Mouse (Mus musculus): ENCODE data around the gene Mpg. TPM values are rescaled to one million over a fixed set of nuclear protein-coding genes. Genes with fewer than 3 reads are reported as not detected.
A peak's percentile ranks its signal among the peaks of the same experiment; 100 is the strongest.

The Mpg gene
- total and polyA plus RNA-seq, 3 experiments: 39.1 to 40.3 (median 39.6) TPM

DNA sequence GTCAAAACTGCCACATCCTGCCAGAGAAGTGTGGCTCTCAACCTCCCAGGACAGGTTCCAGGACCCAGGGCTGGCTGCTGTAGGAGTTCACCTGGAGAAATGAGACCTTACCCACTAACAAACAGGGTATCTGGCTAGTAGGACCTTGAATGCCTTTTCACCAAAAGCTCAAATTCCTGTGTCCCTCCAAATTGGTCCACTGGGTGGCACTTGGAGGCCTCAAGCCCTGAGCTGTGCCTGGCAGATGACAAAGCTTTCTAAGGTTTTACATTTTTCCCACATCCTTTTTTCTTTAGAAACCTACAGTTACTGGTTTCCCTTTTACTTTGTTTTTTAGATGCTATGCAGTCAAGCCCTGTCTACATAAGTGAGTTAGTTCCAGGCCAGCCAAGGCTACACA lies 20.8 kb downstream of the Mpg start (continued):
- TF ChIP-seq CHD1 (IDR thresholded peaks at IDR 0.05; ENCODE audit: low read depth, low read length): no peak
- TF ChIP-seq RAD21 (IDR thresholded peaks at IDR 0.05; ENCODE audit: low read depth, low read length): peak; percentile 70

GRCm38 (mm10) chr11:32248350-32248749 lies 22.0 kb downstream of the Mpg start:
- Histone ChIP-seq H3K4me1 (ENCODE audit: control insufficient read depth in 1 of 2, insufficient read depth in 2 of 2) (peaks cover 0 to 52% of the 10 kb centered on the region in 2 experiments; a peak in 2 of 4 replicates), H3K4me3 (replicated peaks in 1 of 3; ENCODE audit: low read depth in 2 of 3, low read length in 2 of 3, poor library complexity in 1 of 3) (no peak overlapping the region), H3K9me3 (replicated peaks; ENCODE audit: low read length) (no peaks in the 10 kb centered on the region), H3K79me2 (replicated peaks; ENCODE audit: control insufficient read depth, extremely low read depth, insufficient read depth, poor library complexity, severe bottlenecking) (no peaks in the 10 kb centered on the region), H3K9ac (ENCODE audit: insufficient read depth, low read depth) (no peak overlapping the region), H3K4me2 (ENCODE audit: insufficient read depth, low read depth, poor library complexity, severe bottlenecking) (no peak overlapping the region), H3K36me3 (replicated peaks in 1 of 2; ENCODE audit: control insufficient read depth in 1 of 2, insufficient read depth in 1 of 2, low read length in 1 of 2) (peaks cover 67 to 97% of the 10 kb centered on the region in 2 experiments), H3K27ac (ENCODE audit: insufficient read depth, low read depth) (no peak overlapping the region), H3K27me3 (replicated peaks) (no peaks in the 10 kb centered on the region)
- TF ChIP-seq USF2 (conservative IDR thresholded peaks at IDR 0.05; ENCODE audit: low read depth, low read length): no peak
- TF ChIP-seq ZKSCAN1 (IDR thresholded peaks at IDR 0.05; ENCODE audit: borderline replicate concordance, low read depth, low read length): no peak
- no peak for TF ChIP-seq RCOR1 (conservative IDR thresholded peaks at IDR 0.05; ENCODE audit: low read depth, low read length)
- TF ChIP-seq E2F4 (IDR thresholded peaks at IDR 0.05; ENCODE audit: insufficient replicate concordance, low read depth, low read length): no peak
- TF ChIP-seq EP300 (IDR thresholded peaks at IDR 0.05; ENCODE audit: low read length): no peak
- no peak for TF ChIP-seq MAFK (IDR thresholded peaks at IDR 0.05; ENCODE audit: insufficient replicate concordance, low read length)
- TF ChIP-seq ELF1 (IDR thresholded peaks at IDR 0.05; ENCODE audit: low read depth, low read length): no peak
- no peak for TF ChIP-seq ETS1 (conservative IDR thresholded peaks at IDR 0.05; ENCODE audit: low read depth, low read length)
- no peak for TF ChIP-seq CHD2 (IDR thresholded peaks at IDR 0.05; ENCODE audit: low read length)
- TF ChIP-seq JUN (IDR thresholded peaks at IDR 0.05; ENCODE audit: insufficient read depth, low read depth, low read length): no peak
- no peak for TF ChIP-seq MEF2A (IDR thresholded peaks at IDR 0.05; ENCODE audit: borderline replicate concordance, low read depth, low read length)
- no peak for TF ChIP-seq JUND (conservative IDR thresholded peaks at IDR 0.05; ENCODE audit: low read depth, low read length)
- dilution Hi-C loops (cut with MboI; ENCODE audit: extremely low pct_ligation_motif_present, extremely low pct_unique_long_range_greater_than_20kb, low sequenced_read_pairs): no loop called here
- DNase-seq (ENCODE audit: extremely low read depth): no peak
- in situ Hi-C loops (cut with MboI; ENCODE audit: low pct_ligation_motif_present, low pct_unique_long_range_greater_than_20kb, low sequenced_read_pairs): no loop called here

DNA sequence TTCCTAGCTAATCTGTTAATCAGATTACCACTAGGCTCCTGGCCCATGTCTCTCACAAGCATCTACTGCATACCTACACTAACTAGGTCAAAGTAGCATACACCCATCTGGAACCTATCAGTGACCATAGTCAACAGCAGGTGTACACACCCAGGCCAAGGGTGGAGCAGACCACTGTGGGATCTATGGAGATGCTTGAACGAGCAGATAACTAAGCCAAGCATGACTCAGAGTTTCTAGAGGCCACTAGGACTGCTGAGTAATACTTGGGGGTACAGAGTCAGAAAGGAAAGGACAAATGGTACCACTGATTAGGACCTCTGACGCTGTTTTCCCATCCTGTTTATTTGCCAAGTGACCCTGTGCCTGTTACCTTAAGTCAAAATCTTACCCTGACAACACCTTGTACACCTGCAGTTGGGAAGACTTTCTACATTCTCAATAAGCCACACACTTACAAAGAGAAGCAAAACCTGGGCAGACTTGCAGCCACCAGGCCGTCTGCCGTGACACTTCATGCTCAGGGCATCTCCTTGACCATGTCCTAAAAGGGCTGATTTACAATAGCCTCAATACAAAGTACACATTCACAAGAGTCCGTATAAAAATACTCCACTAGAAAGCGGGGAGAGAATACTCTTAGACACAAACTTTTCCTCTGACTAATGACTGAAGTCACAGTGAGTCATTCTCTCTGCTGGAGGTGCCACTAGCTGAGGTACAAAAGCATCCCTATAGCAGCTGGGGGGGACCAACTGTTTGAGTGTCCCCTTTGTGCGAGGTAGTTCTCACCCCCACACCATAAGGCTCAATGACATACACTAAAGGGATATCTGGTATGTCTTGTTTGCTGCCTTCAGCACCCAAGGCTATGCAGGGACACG lies 24.8 kb downstream of the Mpg start:
- in situ Hi-C loops (cut with MboI; ENCODE audit: low pct_ligation_motif_present, low pct_unique_long_range_greater_than_20kb, low sequenced_read_pairs) (loop anchor here (5.0 kb wide), 2 partner anchors 36 to 66 kb away; partner anchors contain the start of gene Hbq1b), dilution Hi-C loops (cut with MboI; ENCODE audit: extremely low pct_ligation_motif_present, extremely low pct_unique_long_range_greater_than_20kb, low sequenced_read_pairs) (no loop called here)
- TF ChIP-seq BHLHE40 (IDR thresholded peaks at IDR 0.05; ENCODE audit: low read depth, low read length) (no peak), ETS1 (conservative IDR thresholded peaks at IDR 0.05; ENCODE audit: low read depth, low read length) (0 out of 2 replicates have a peak, but pooled peaks have one; percentile 18), MAX (IDR thresholded peaks at IDR 0.05; ENCODE audit: low read length) (no peak)
- no peaks in the 10 kb centered on the region for H3K27me3 ChIP-seq (replicated peaks)
- no peak for DNase-seq (ENCODE audit: extremely low read depth)
- peaks cover 0 to 27% of the 10 kb centered on the region in 2 experiments; a peak in 2 of 4 replicates for H3K4me1 ChIP-seq (ENCODE audit: control insufficient read depth in 1 of 2, insufficient read depth in 2 of 2)
- H3K36me3 ChIP-seq (replicated peaks in 1 of 2; ENCODE audit: control insufficient read depth in 1 of 2, insufficient read depth in 1 of 2, low read length in 1 of 2): peaks cover 75 to 98% of the 10 kb centered on the region in 2 experiments
- no peak overlapping the region for H3K4me2 ChIP-seq (ENCODE audit: insufficient read depth, low read depth, poor library complexity, severe bottlenecking)
- H3K27ac ChIP-seq (ENCODE audit: insufficient read depth, low read depth): no peak overlapping the region
- H3K4me3 ChIP-seq (replicated peaks in 1 of 3; ENCODE audit: low read depth in 2 of 3, low read length in 2 of 3, poor library complexity in 1 of 3): no peak overlapping the region
- no peaks in the 10 kb centered on the region for H3K79me2 ChIP-seq (replicated peaks; ENCODE audit: control insufficient read depth, extremely low read depth, insufficient read depth, poor library complexity, severe bottlenecking)
- H3K9me3 ChIP-seq (replicated peaks; ENCODE audit: low read length): no peaks in the 10 kb centered on the region
- no peak overlapping the region for H3K9ac ChIP-seq (ENCODE audit: insufficient read depth, low read depth)

Measured in CH12.LX (cell line).